Mouse (Mus musculus): ENCODE data around the gene Arrdc3.

- TF ChIP-seq CTCF (IDR thresholded peaks at IDR 0.05; ENCODE audit: control insufficient read depth, insufficient read depth, low read length) (peak; percentile 25; the same call in 1 of the 2 replicates), POLR2A (IDR thresholded peaks at IDR 0.05; ENCODE audit: borderline replicate concordance, control insufficient read depth, low read depth, low read length) (no peak)
These were observed 1.3 kb upstream of the Arrdc3 start for GRCm38 (mm10) chr13:80881722-80882500.

Measured in bone marrow, adult 2 months (tissue).